Mouse (Mus musculus): Measurements from ENCODE around the gene Ube2d1. TPM values are rescaled to one million over a fixed set of nuclear protein-coding genes. Genes with fewer than 3 reads are reported as not detected.
A peak's percentile ranks its signal among the peaks of the same experiment; 100 is the strongest.

Gene Ube2d1
- polyA plus RNA-seq, 1 experiment from 2014 or later: 150 TPM

- H3K27me3 ChIP-seq (ENCODE audit: control insufficient read depth, insufficient read depth, low read length): no peaks in the 10 kb centered on the region
- no peaks in the 10 kb centered on the region for H3K36me3 ChIP-seq (ENCODE audit: control insufficient read depth, insufficient read depth, low read length)
- H3K4me1 ChIP-seq (replicated peaks; ENCODE audit: control insufficient read depth, insufficient read depth, low read length): no peaks in the 10 kb centered on the region
- H3K27ac ChIP-seq (ENCODE audit: low read depth, low read length): no peak overlapping the region
- H3K9ac ChIP-seq (ENCODE audit: low read length): no peak overlapping the region
- H3K4me3 ChIP-seq (ENCODE audit: low read depth, low read length): no peak overlapping the region
- no peaks in the 10 kb centered on the region for H3K9me3 ChIP-seq (ENCODE audit: control insufficient read depth, low read length)
- peak overlapping the region; percentile 15; the same call in 1 of the 2 replicates for H3K4me2 ChIP-seq (ENCODE audit: low read depth, low read length, severe bottlenecking)
- WGBS: 22% methylated on average over 6 of the region's 6 CpGs
- ATAC-seq (replicated peaks; ENCODE audit: low FRiP score) (no peak), DNase-seq (ENCODE audit: low spot score) (peak; percentile 70)
Measured at GRCm38 (mm10) chr10:71306190-71306589, 21.1 kb upstream of the Ube2d1 start.

- Histone ChIP-seq H3K4me2 (ENCODE audit: low read depth, low read length, severe bottlenecking) (no peak overlapping the region), H3K9me3 (ENCODE audit: control insufficient read depth, low read length) (no peaks in the 10 kb centered on the region), H3K9ac (ENCODE audit: low read length) (no peak overlapping the region), H3K4me3 (ENCODE audit: low read depth, low read length) (no peak overlapping the region), H3K4me1 (replicated peaks; ENCODE audit: control insufficient read depth, insufficient read depth, low read length) (no peaks in the 10 kb centered on the region), H3K27ac (ENCODE audit: low read depth, low read length) (no peak overlapping the region), H3K36me3 (ENCODE audit: control insufficient read depth, insufficient read depth, low read length) (no peaks in the 10 kb centered on the region), H3K27me3 (ENCODE audit: control insufficient read depth, insufficient read depth, low read length) (no peaks in the 10 kb centered on the region)
- ATAC-seq (replicated peaks; ENCODE audit: low FRiP score) (no peak), DNase-seq (ENCODE audit: low spot score) (no peak)
- WGBS: 31% methylated on average over 5 of the region's 5 CpGs
Measured at GRCm38 (mm10) chr10:71302490-71302889, 17.4 kb upstream of the Ube2d1 start.

- Histone ChIP-seq H3K4me1 (replicated peaks; ENCODE audit: control insufficient read depth, insufficient read depth, low read length) (no peaks in the 10 kb centered on the region), H3K9me3 (ENCODE audit: control insufficient read depth, low read length) (no peaks in the 10 kb centered on the region), H3K27ac (ENCODE audit: low read depth, low read length) (no peak overlapping the region), H3K4me3 (ENCODE audit: low read depth, low read length) (no peak overlapping the region), H3K4me2 (ENCODE audit: low read depth, low read length, severe bottlenecking) (no peak overlapping the region), H3K9ac (ENCODE audit: low read length) (no peak overlapping the region), H3K36me3 (ENCODE audit: control insufficient read depth, insufficient read depth, low read length) (no peaks in the 10 kb centered on the region), H3K27me3 (ENCODE audit: control insufficient read depth, insufficient read depth, low read length) (no peaks in the 10 kb centered on the region)
- ATAC-seq (replicated peaks; ENCODE audit: low FRiP score) (no peak), DNase-seq (ENCODE audit: low spot score) (no peak)
- 84% methylated on average over 16 of the region's 16 CpGs for WGBS
Measured at GRCm38 (mm10) chr10:71300161-71300560, 15.1 kb upstream of the Ube2d1 start.

- Histone ChIP-seq H3K27ac (ENCODE audit: low read depth, low read length) (no peak overlapping the region), H3K36me3 (ENCODE audit: control insufficient read depth, insufficient read depth, low read length) (no peaks in the 10 kb centered on the region), H3K27me3 (ENCODE audit: control insufficient read depth, insufficient read depth, low read length) (no peaks in the 10 kb centered on the region), H3K4me1 (replicated peaks; ENCODE audit: control insufficient read depth, insufficient read depth, low read length) (peaks cover 2% of the 10 kb centered on the region; the same call in 1 of the 2 replicates), H3K9ac (ENCODE audit: low read length) (no peak overlapping the region), H3K9me3 (ENCODE audit: control insufficient read depth, low read length) (no peaks in the 10 kb centered on the region), H3K4me3 (ENCODE audit: low read depth, low read length) (no peak overlapping the region), H3K4me2 (ENCODE audit: low read depth, low read length, severe bottlenecking) (no peak overlapping the region)
- 59% methylated on average over 4 of the region's 4 CpGs for WGBS
- DNase-seq (ENCODE audit: low spot score): no peak
- ATAC-seq (replicated peaks; ENCODE audit: low FRiP score): no peak
Measured at GRCm38 (mm10) chr10:71293245-71293644, 8.2 kb upstream of the Ube2d1 start.

- ATAC-seq (replicated peaks; ENCODE audit: low FRiP score) (peak; percentile 53; the same call in 1 of the 2 replicates), DNase-seq (ENCODE audit: low spot score) (no peak)
- Histone ChIP-seq H3K4me3 (ENCODE audit: low read depth, low read length) (no peak overlapping the region), H3K9me3 (ENCODE audit: control insufficient read depth, low read length) (no peaks in the 10 kb centered on the region), H3K27me3 (ENCODE audit: control insufficient read depth, insufficient read depth, low read length) (no peaks in the 10 kb centered on the region), H3K4me1 (replicated peaks; ENCODE audit: control insufficient read depth, insufficient read depth, low read length) (peaks cover 2% of the 10 kb centered on the region; the same call in 1 of the 2 replicates), H3K4me2 (ENCODE audit: low read depth, low read length, severe bottlenecking) (0 out of 2 replicates have a peak overlapping the region, but pooled peaks have one; percentile 26), H3K36me3 (ENCODE audit: control insufficient read depth, insufficient read depth, low read length) (no peaks in the 10 kb centered on the region), H3K9ac (ENCODE audit: low read length) (no peak overlapping the region), H3K27ac (ENCODE audit: low read depth, low read length) (no peak overlapping the region)
- WGBS: 41% methylated on average over 3 of the region's 11 CpGs
Measured at GRCm38 (mm10) chr10:71292254-71292653, 7.2 kb upstream of the Ube2d1 start.

- H3K4me3 ChIP-seq (ENCODE audit: low read depth, low read length): no peak overlapping the region
- no peak for DNase-seq (ENCODE audit: low spot score)
- no peaks in the 10 kb centered on the region for H3K9me3 ChIP-seq (ENCODE audit: control insufficient read depth, low read length)
- no peaks in the 10 kb centered on the region for H3K27me3 ChIP-seq (ENCODE audit: control insufficient read depth, insufficient read depth, low read length)
- 21% methylated on average over 4 of the region's 4 CpGs for WGBS
- H3K4me2 ChIP-seq (ENCODE audit: low read depth, low read length, severe bottlenecking): 0 out of 2 replicates have a peak overlapping the region, but pooled peaks have one; percentile 26
- H3K36me3 ChIP-seq (ENCODE audit: control insufficient read depth, insufficient read depth, low read length): no peaks in the 10 kb centered on the region
- peaks cover 2% of the 10 kb centered on the region; the same call in 1 of the 2 replicates for H3K4me1 ChIP-seq (replicated peaks; ENCODE audit: control insufficient read depth, insufficient read depth, low read length)
- no peak overlapping the region; the same call in 1 of the 2 replicates for H3K9ac ChIP-seq (ENCODE audit: low read length)
- no peak overlapping the region for H3K27ac ChIP-seq (ENCODE audit: low read depth, low read length)
- ATAC-seq (replicated peaks; ENCODE audit: low FRiP score): 0 out of 2 replicates have a peak, but pooled peaks have one; percentile 28
Measured at GRCm38 (mm10) chr10:71291801-71292200, 6.7 kb upstream of the Ube2d1 start.

- Histone ChIP-seq H3K4me3 (ENCODE audit: low read depth, low read length) (no peak overlapping the region), H3K9me3 (ENCODE audit: control insufficient read depth, low read length) (no peaks in the 10 kb centered on the region), H3K36me3 (ENCODE audit: control insufficient read depth, insufficient read depth, low read length) (no peaks in the 10 kb centered on the region), H3K27me3 (ENCODE audit: control insufficient read depth, insufficient read depth, low read length) (no peaks in the 10 kb centered on the region), H3K9ac (ENCODE audit: low read length) (no peak overlapping the region), H3K4me1 (replicated peaks; ENCODE audit: control insufficient read depth, insufficient read depth, low read length) (peaks cover 2% of the 10 kb centered on the region; the same call in 1 of the 2 replicates), H3K27ac (ENCODE audit: low read depth, low read length) (no peak overlapping the region), H3K4me2 (ENCODE audit: low read depth, low read length, severe bottlenecking) (no peak overlapping the region)
- DNase-seq (ENCODE audit: low spot score) (no peak), ATAC-seq (replicated peaks; ENCODE audit: low FRiP score) (no peak)
- 21% methylated on average over 3 of the region's 3 CpGs for WGBS
Measured at GRCm38 (mm10) chr10:71291179-71291661, 6.2 kb upstream of the Ube2d1 start.

- under 1% methylated on average over 41 of the region's 41 CpGs for WGBS
- ATAC-seq (replicated peaks; ENCODE audit: low FRiP score) (peak; percentile 86), DNase-seq (ENCODE audit: low spot score) (no peak)
Measured at GRCm38 (mm10) chr10:71284511-71285125, 444 bp downstream of the Ube2d1 start.

GRCm38 (mm10) chr10:71284131-71284510, 941 bp downstream of the Ube2d1 start:
- Histone ChIP-seq H3K9me3 (ENCODE audit: control insufficient read depth, low read length) (no peaks in the 10 kb centered on the region), H3K4me2 (ENCODE audit: low read depth, low read length, severe bottlenecking) (peak overlapping the region; percentile 67), H3K4me3 (ENCODE audit: low read depth, low read length) (peak overlapping the region; percentile 92), H3K9ac (ENCODE audit: low read length) (peak overlapping the region; percentile 96), H3K36me3 (ENCODE audit: control insufficient read depth, insufficient read depth, low read length) (no peaks in the 10 kb centered on the region), H3K27ac (ENCODE audit: low read depth, low read length) (no peak overlapping the region), H3K27me3 (ENCODE audit: control insufficient read depth, insufficient read depth, low read length) (no peaks in the 10 kb centered on the region), H3K4me1 (replicated peaks; ENCODE audit: control insufficient read depth, insufficient read depth, low read length) (no peaks in the 10 kb centered on the region)
- DNase-seq (ENCODE audit: low spot score): peak; percentile 38
- ATAC-seq (replicated peaks; ENCODE audit: low FRiP score): no peak
- 14% methylated on average over 8 of the region's 8 CpGs for WGBS

More at GRCm38 (mm10) chr10:71284511-71285125, 444 bp downstream of the Ube2d1 start:
- H3K36me3 ChIP-seq (ENCODE audit: control insufficient read depth, insufficient read depth, low read length): no peaks in the 10 kb centered on the region
- H3K27ac ChIP-seq (ENCODE audit: low read depth, low read length): peak overlapping the region; percentile 25; the same call in 1 of the 2 replicates
- H3K9me3 ChIP-seq (ENCODE audit: control insufficient read depth, low read length): no peaks in the 10 kb centered on the region
- no peaks in the 10 kb centered on the region for H3K27me3 ChIP-seq (ENCODE audit: control insufficient read depth, insufficient read depth, low read length)
- peak overlapping the region; percentile 67 for H3K4me2 ChIP-seq (ENCODE audit: low read depth, low read length, severe bottlenecking)
- H3K4me1 ChIP-seq (replicated peaks; ENCODE audit: control insufficient read depth, insufficient read depth, low read length): no peaks in the 10 kb centered on the region
- H3K4me3 ChIP-seq (ENCODE audit: low read depth, low read length): peak overlapping the region; percentile 92
- peak overlapping the region; percentile 96 for H3K9ac ChIP-seq (ENCODE audit: low read length)
